Mouse (Mus musculus): ENCODE data around the gene Pink1.

DNA sequence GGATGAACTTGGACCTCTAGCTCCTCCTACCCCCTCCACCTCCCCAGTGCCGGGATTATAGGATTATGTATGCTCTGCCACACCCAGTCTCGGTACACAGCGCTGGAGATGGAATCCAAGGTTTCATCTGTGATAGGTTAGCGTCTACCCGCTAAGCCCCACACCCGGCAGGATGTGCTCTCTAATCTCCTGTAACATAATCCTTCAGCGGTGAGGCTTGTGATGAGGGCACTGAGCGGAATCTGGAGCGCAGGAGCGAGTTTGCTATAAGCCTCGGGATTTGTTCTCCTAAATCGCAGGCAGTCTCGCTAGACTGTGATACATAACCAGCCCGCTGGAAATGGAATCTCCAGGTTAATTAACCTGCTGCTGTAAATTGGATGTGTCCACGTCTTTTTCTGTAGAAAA lies 4.2 kb upstream of the Pink1 start:
- TF ChIP-seq POLR2A (IDR thresholded peaks at IDR 0.05; ENCODE audit: borderline replicate concordance, extremely low read depth, insufficient read depth, insufficient read length, poor library complexity, severe bottlenecking), result no peak
- no peak for TF ChIP-seq CTCF (IDR thresholded peaks at IDR 0.05; ENCODE audit: borderline replicate concordance, extremely low read depth, insufficient read depth, insufficient read length)

Data from brain, embryonic 14.5 days (tissue).